Mouse (Mus musculus) bone marrow, adult 2 months (tissue): ENCODE results near the gene Crebl2. TPM values are rescaled to one million over a fixed set of nuclear protein-coding genes. Genes with fewer than 3 reads are reported as not detected.

Experiments
- H3K27ac ChIP-seq: fragments of 200-500 bp; 2 replicates; pipeline ENCODE4 v1.5.1; 2012; ENCODE audit warnings: low read depth, mild to moderate bottlenecking, control low read depth, inconsistent platforms, low read length; ENCODE audit not compliant: control insufficient read depth, poor library complexity, insufficient read depth
- H3K4me1 ChIP-seq: fragments of 200-500 bp; 2 replicates; pipeline ENCODE4 v1.6.1; 2011; ENCODE audit warnings: low read length; ENCODE audit not compliant: control insufficient read depth, insufficient read depth
- H3K4me3 ChIP-seq: fragments of 200-500 bp; replicated peaks from 2 replicates; pipeline ENCODE3; 2011; ENCODE audit warnings: mild to moderate bottlenecking, low read depth, low read length, control low read depth; ENCODE audit not compliant: control insufficient read depth
- CTCF ChIP-seq: fragments of 200-500 bp; IDR thresholded peaks from 2 replicates; pipeline ENCODE4 v1.5.1; 2011; ENCODE audit warnings: low read length, control low read depth; ENCODE audit not compliant: control insufficient read depth, insufficient read depth
- POLR2A ChIP-seq: fragments of 200-500 bp; IDR thresholded peaks from 2 replicates; pipeline ENCODE4 v1.6.1; 2011; ENCODE audit warnings: low read depth, mild to moderate bottlenecking, control low read depth, low read length, borderline replicate concordance; ENCODE audit not compliant: control insufficient read depth
- WGBS: fragments of 180-500 bp; shearing (Covaris S2); methylation state at CpG from one replicate; pipeline ENCODE4 v1.1.7; 2018; 5-methylcytosine and 5-hydroxymethylcytosine counted together
- polyA plus RNA-seq: library from polyadenylated mRNA; stranded (reverse); fragments of >200 nt; gene quantifications from 2 replicates; pipeline ENCODE4 v1.2.4, GENCODE M21; 2011; ENCODE audit warnings: low replicate concordance; ENCODE audit not compliant: missing spikeins, insufficient read depth, insufficient read length

The Crebl2 gene
- polyA plus RNA-seq = 4.2 and 8.3 TPM in 2 replicates

- WGBS = under 1% methylated on average over 58 of the region's 58 CpGs
- H3K4me3 ChIP-seq = peak within 1 kb of the TSS; percentile 92
- peaks cover 4% of the 10 kb centered on the region; the same call in 1 of the 2 replicates for H3K4me1 ChIP-seq
- peak within 1 kb of the TSS; percentile 99 for H3K27ac ChIP-seq
- peak; percentile 40; the same call in 1 of the 2 replicates for TF ChIP-seq POLR2A
- no peak for TF ChIP-seq CTCF
Observed at GRCm38 (mm10) chr6:134829786-134830700, at the start of gene Crebl2. Crebl2 (plus strand) TSS chr6:134830154.

GRCm38 (mm10) chr6:134781494-134781913, 48.5 kb upstream of the Crebl2 start:
- no peak overlapping the region for H3K4me3 ChIP-seq
- TF ChIP-seq CTCF (no peak), POLR2A (no peak)
- 80% methylated on average over 7 of the region's 7 CpGs for WGBS
- no peak overlapping the region for H3K27ac ChIP-seq
- no peaks in the 10 kb centered on the region for H3K4me1 ChIP-seq

- H3K27ac ChIP-seq = no peak overlapping the region
- 91% methylated on average over 7 of the region's 7 CpGs for WGBS
- no peak for TF ChIP-seq POLR2A
- no peak for TF ChIP-seq CTCF
- no peaks in the 10 kb centered on the region for H3K4me1 ChIP-seq
- no peak overlapping the region for H3K4me3 ChIP-seq
Observed at GRCm38 (mm10) chr6:134782900-134783299, 47.1 kb upstream of the Crebl2 start.

- H3K4me3 ChIP-seq = no peak overlapping the region
- no peaks in the 10 kb centered on the region for H3K4me1 ChIP-seq
- 60% methylated on average over 3 of the region's 3 CpGs for WGBS
- no peak for TF ChIP-seq POLR2A
- TF ChIP-seq CTCF = no peak
- no peak overlapping the region for H3K27ac ChIP-seq
Observed at GRCm38 (mm10) chr6:134786426-134786825, 43.5 kb upstream of the Crebl2 start.

- H3K27ac ChIP-seq = no peak overlapping the region
- peaks cover 1% of the 10 kb centered on the region; the same call in 1 of the 2 replicates for H3K4me1 ChIP-seq
- H3K4me3 ChIP-seq = no peak overlapping the region
- whole genome bisulfite sequencing = 95% methylated on average over 6 of the region's 6 CpGs
- TF ChIP-seq POLR2A (no peak), CTCF (no peak)
Observed at GRCm38 (mm10) chr6:134789100-134789499, 40.9 kb upstream of the Crebl2 start.

GRCm38 (mm10) chr6:134791251-134792118, 38.5 kb upstream of the Crebl2 start:
- TF ChIP-seq POLR2A = no peak
- no peak for TF ChIP-seq CTCF
- Histone ChIP-seq H3K4me3 (peak overlapping the region; percentile 66), H3K4me1 (peaks cover 1% of the 10 kb centered on the region; the same call in 1 of the 2 replicates), H3K27ac (peak overlapping the region; percentile 80; the same call in 1 of the 2 replicates)
- WGBS = under 1% methylated on average over 46 of the region's 46 CpGs

- 0 out of 2 replicates have a peak, but pooled peaks have one; percentile 12 for TF ChIP-seq POLR2A
- TF ChIP-seq CTCF = no peak
- H3K4me3 ChIP-seq = peak within 1 kb of the TSS; percentile 69
- WGBS = 3% methylated on average over 92 of the region's 108 CpGs
- H3K27ac ChIP-seq = peak within 1 kb of the TSS; percentile 80
- H3K4me1 ChIP-seq = peaks cover 1% of the 10 kb centered on the region; the same call in 1 of the 2 replicates
Observed at GRCm38 (mm10) chr6:134792141-134793045, 37.6 kb upstream of the Crebl2 start, which contains the start of gene Dusp16. Dusp16 (minus strand) TSS chr6:134792625.
